Comparison of ENCODE assay signal across 11 mouse cellular contexts in the genomic region with DNA sequence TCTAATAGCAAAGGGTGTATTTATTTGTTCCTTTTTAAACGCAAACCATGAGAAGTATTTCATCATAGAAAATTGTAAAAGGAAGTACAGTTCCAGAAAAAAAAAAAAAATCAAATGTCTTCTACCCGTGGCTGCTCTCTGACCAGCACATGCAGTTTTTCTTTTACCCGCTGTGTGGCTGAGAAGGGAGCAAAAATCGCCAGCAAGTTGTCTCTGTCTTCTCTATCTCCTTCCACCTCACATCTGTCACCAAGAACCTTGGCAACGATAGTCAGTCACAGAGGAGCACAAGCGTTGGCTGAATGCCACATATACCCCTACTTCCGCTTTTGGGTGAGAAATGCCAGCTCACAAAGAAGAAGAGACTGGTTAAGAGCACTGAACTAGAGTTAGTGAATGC. TPM values are rescaled to one million over a fixed set of nuclear protein-coding genes. Genes with fewer than 3 reads are reported as not detected.
DNase-seq lines count a peak whose midpoint lies in the region; ATAC-seq and TF ChIP-seq lines count a peak whose summit lies in the region.
"Had no signal": no experiment of that assay in that cellular context is flagged by ENCODE, and none has a peak within 500 bp of the region (broad histone marks: within the 10 kb centered on the region; RNA-seq: fewer than 3 reads in every experiment).

No protein-coding gene starts in this region.

- H3K36me3 ChIP-seq in forebrain, embryonic 13.5 days (ENCODE audit: poor library complexity, severe bottlenecking), result no peaks in the 10 kb centered on the region
- no peaks in the 10 kb centered on the region for H3K36me3 ChIP-seq in forebrain, embryonic 12.5 days (replicated peaks)
- no peaks in the 10 kb centered on the region for H3K36me3 ChIP-seq in heart, embryonic 14.5 days (ENCODE audit: control insufficient read depth, insufficient read depth, low read length)
- H3K36me3 ChIP-seq: embryonic facial prominence, embryonic 13.5 days had no signal

- no peak overlapping the region for H3K9ac ChIP-seq in forebrain, embryonic 13.5 days
- H3K9ac ChIP-seq in forebrain, embryonic 12.5 days, result no peak overlapping the region
- H3K9ac ChIP-seq in heart, embryonic 14.5 days (ENCODE audit: low read length), result no peak overlapping the region
- H3K9ac ChIP-seq: embryonic facial prominence, embryonic 13.5 days had no signal

- no peak overlapping the region for H3K4me2 ChIP-seq in forebrain, embryonic 13.5 days
- no peak overlapping the region for H3K4me2 ChIP-seq in forebrain, embryonic 12.5 days
- peak overlapping the region; percentile 32 for H3K4me2 ChIP-seq in heart, embryonic 14.5 days (ENCODE audit: low read length)
- H3K4me2 ChIP-seq: embryonic facial prominence, embryonic 13.5 days had no signal

- H3K27ac ChIP-seq in forebrain, embryonic 13.5 days, result no peak overlapping the region
- no peak overlapping the region for H3K27ac ChIP-seq in forebrain, embryonic 12.5 days
- no peak overlapping the region for H3K27ac ChIP-seq in heart, embryonic 14.5 days (replicated peaks in 1 of 2; ENCODE audit: control insufficient read depth in 1 of 2, insufficient read depth in 1 of 2, low read depth in 2 of 2, low read length in 2 of 2)
- H3K27ac ChIP-seq in cerebellum, adult 2 months (ENCODE audit: insufficient read depth, low read length), result no peak overlapping the region
- H3K27ac ChIP-seq: embryonic facial prominence, embryonic 13.5 days had no signal

- H3K27me3 ChIP-seq in forebrain, embryonic 13.5 days, result no peaks in the 10 kb centered on the region
- no peaks in the 10 kb centered on the region for H3K27me3 ChIP-seq in forebrain, embryonic 12.5 days
- H3K27me3 ChIP-seq in heart, embryonic 14.5 days (ENCODE audit: control insufficient read depth, insufficient read depth, low read length), result no peaks in the 10 kb centered on the region
- H3K27me3 ChIP-seq in cerebellum, adult 2 months (ENCODE audit: control insufficient read depth, insufficient read depth, low read length), result no peaks in the 10 kb centered on the region
- H3K27me3 ChIP-seq: embryonic facial prominence, embryonic 13.5 days had no signal

- no peak overlapping the region for H3K4me3 ChIP-seq in forebrain, embryonic 13.5 days
- no peak overlapping the region for H3K4me3 ChIP-seq in forebrain, embryonic 12.5 days (replicated peaks)
- H3K4me3 ChIP-seq in heart, embryonic 14.5 days (ENCODE audit: control insufficient read depth in 1 of 2, insufficient read depth in 1 of 2, low read depth in 1 of 2, low read length in 2 of 2), result no peak overlapping the region
- H3K4me3 ChIP-seq in cerebellum, adult 2 months (replicated peaks; ENCODE audit: insufficient read depth, low read depth, low read length), result no peak overlapping the region
- H3K4me3 ChIP-seq: embryonic facial prominence, embryonic 13.5 days had no signal

- TF ChIP-seq CTCF in cerebellum, adult 2 months (IDR thresholded peaks at IDR 0.05; ENCODE audit: borderline replicate concordance, insufficient read depth, low read depth, low read length), result no peak

- peak; percentile 83 for DNase-seq in 416B (ENCODE audit: low read depth)
- no peak for DNase-seq in cerebellum, postnatal 36 days
- DNase-seq in cerebellum, adult 2 months, result no peak
- DNase-seq: adrenal gland, postnatal 36 days had no signal

- TF ChIP-seq POLR2A in cerebellum, adult 2 months (IDR thresholded peaks at IDR 0.05; ENCODE audit: borderline replicate concordance, insufficient read depth, low read length), result no peak

- WGBS in forebrain, embryonic 13.5 days, result 67% methylated on average over 7 of the region's 7 CpGs
- 75% methylated on average over 7 of the region's 7 CpGs for WGBS in forebrain, embryonic 12.5 days
- 21% methylated on average over 7 of the region's 7 CpGs for WGBS in heart, embryonic 14.5 days
- WGBS in cerebellum, adult 2 months, result 14% methylated on average over 7 of the region's 7 CpGs

- H3K9me3 ChIP-seq in forebrain, embryonic 13.5 days (replicated peaks), result no peaks in the 10 kb centered on the region; the same call in 1 of the 2 replicates
- no peaks in the 10 kb centered on the region for H3K9me3 ChIP-seq in forebrain, embryonic 12.5 days
- no peaks in the 10 kb centered on the region for H3K9me3 ChIP-seq in heart, embryonic 14.5 days (ENCODE audit: control insufficient read depth, low read length)
- H3K9me3 ChIP-seq: embryonic facial prominence, embryonic 13.5 days had no signal

- 0 out of 2 replicates have a peak, but pooled peaks have one; percentile 48 for ATAC-seq in forebrain, embryonic 13.5 days
- no peak for ATAC-seq in forebrain, embryonic 12.5 days (ENCODE audit: low FRiP score)
- no peak for ATAC-seq in heart, embryonic 14.5 days (ENCODE audit: insufficient number of reproducible peaks, insufficient read depth, low FRiP score, low read depth)
- peak; percentile 85 for ATAC-seq in monocyte, adult 5-6 weeks (replicated peaks; ENCODE audit: insufficient number of reproducible peaks, low FRiP score, low TSS enrichment, poor library complexity, severe bottlenecking)
- no peak for ATAC-seq in erythroblast, adult 5-6 weeks (replicated peaks; ENCODE audit: low FRiP score, poor library complexity, severe bottlenecking)

- H3K4me1 ChIP-seq in forebrain, embryonic 13.5 days, result no peaks in the 10 kb centered on the region
- H3K4me1 ChIP-seq in forebrain, embryonic 12.5 days, result no peaks in the 10 kb centered on the region; the same call in 1 of the 2 replicates
- peaks cover 3 to 7% of the 10 kb centered on the region in 2 experiments; a peak in 2 of 4 replicates for H3K4me1 ChIP-seq in heart, embryonic 14.5 days (ENCODE audit: control insufficient read depth in 2 of 2, insufficient read depth in 2 of 2, low read length in 2 of 2)
- no peaks in the 10 kb centered on the region for H3K4me1 ChIP-seq in cerebellum, adult 2 months (ENCODE audit: control insufficient read depth, insufficient read depth, low read length)
- H3K4me1 ChIP-seq: embryonic facial prominence, embryonic 13.5 days had no signal

RNA-seq across cellular contexts. Expression of a gene that starts 13.7 kb away (rescaled TPM):
- not detected in 2 replicates for polyA plus RNA-seq in forebrain, embryonic 13.5 days (2015; fragmentation: Nextera tagmentation; extraction: Ambion mirVana)
- not detected in 2 replicates for polyA plus RNA-seq in forebrain, embryonic 12.5 days (2016; fragmentation: Nextera tagmentation; extraction: Ambion mirVana)
- not detected in 2 replicates for polyA plus RNA-seq in heart, embryonic 14.5 days (2014; fragmentation: Nextera tagmentation; extraction: Ambion mirVana)
- total RNA-seq in monocyte, adult 5-6 weeks (2017), result 0.19 to 0.43 TPM in 2 of 3 replicates, not detected in the other
- polyA plus RNA-seq in cerebellum, adult 2 months (2012; rRNA removed), result 5.1 and 5.6 TPM in 2 replicates
- total RNA-seq in erythroblast, adult 5-6 weeks (2015; ENCODE audit: low replicate concordance), result not detected in 2 replicates
- total RNA-seq in erythroblast, adult 5-6 weeks (2017; ENCODE audit: low replicate concordance), result not detected in 2 replicates
- polyA plus RNA-seq: embryonic facial prominence, embryonic 13.5 days had no signal

RNA-seq across cellular contexts. Expression of a gene that starts 32.8 kb away (rescaled TPM):
- polyA plus RNA-seq in forebrain, embryonic 13.5 days (2015; fragmentation: Nextera tagmentation; extraction: Ambion mirVana), result not detected in 2 replicates
- not detected in 2 replicates for polyA plus RNA-seq in forebrain, embryonic 12.5 days (2016; fragmentation: Nextera tagmentation; extraction: Ambion mirVana)
- not detected in 2 replicates for polyA plus RNA-seq in heart, embryonic 14.5 days (2014; fragmentation: Nextera tagmentation; extraction: Ambion mirVana)
- not detected in 3 replicates for total RNA-seq in monocyte, adult 5-6 weeks (2017)
- not detected in 2 replicates for polyA plus RNA-seq in cerebellum, adult 2 months (2012; rRNA removed)
- total RNA-seq in erythroblast, adult 5-6 weeks (2015; ENCODE audit: low replicate concordance), result not detected in 2 replicates
- not detected in 2 replicates for total RNA-seq in erythroblast, adult 5-6 weeks (2017; ENCODE audit: low replicate concordance)
- total RNA-seq: adrenal gland, postnatal 36 days; gastrocnemius, postnatal 4 days had no signal
- polyA plus RNA-seq: embryonic facial prominence, embryonic 13.5 days had no signal

RNA-seq across cellular contexts. Expression of a gene that starts 54.9 kb away (rescaled TPM):
- polyA plus RNA-seq in forebrain, embryonic 13.5 days (2015; fragmentation: Nextera tagmentation; extraction: Ambion mirVana), result 62.6 and 66.5 TPM in 2 replicates
- polyA plus RNA-seq in forebrain, embryonic 12.5 days (2016; fragmentation: Nextera tagmentation; extraction: Ambion mirVana), result 61.2 and 66.2 TPM in 2 replicates
- polyA plus RNA-seq in heart, embryonic 14.5 days (2014; fragmentation: Nextera tagmentation; extraction: Ambion mirVana), result 32.2 and 35.8 TPM in 2 replicates
- 94.8 to 131 TPM (median 105 TPM) in 3 replicates for total RNA-seq in monocyte, adult 5-6 weeks (2017)
- polyA plus RNA-seq in cerebellum, adult 2 months (2012; rRNA removed), result 73.3 and 75.2 TPM in 2 replicates
- total RNA-seq in erythroblast, adult 5-6 weeks (2015; ENCODE audit: low replicate concordance), result 13.3 and 18.8 TPM in 2 replicates
- 10.1 and 11.2 TPM in 2 replicates for total RNA-seq in erythroblast, adult 5-6 weeks (2017; ENCODE audit: low replicate concordance)

Comparison
In these comparisons a context has a peak if more than half of its experiments do, and no peak if none do; other contexts are left out.
1. ATAC-seq: peak in forebrain, embryonic 13.5 days (single experiment) and monocyte, adult 5-6 weeks (single experiment); none in forebrain, embryonic 12.5 days (single experiment), heart, embryonic 14.5 days (single experiment) and erythroblast, adult 5-6 weeks (single experiment).